Mouse (Mus musculus) gastrocnemius, postnatal 4 days (tissue): ENCODE measurements around the gene Gpr84. TPM values are rescaled to one million over a fixed set of nuclear protein-coding genes. Genes with fewer than 3 reads are reported as not detected.
A peak's percentile ranks its signal among the peaks of the same experiment; 100 is the strongest.

ENCODE experiments used
- DNase-seq, 2 experiments: peaks; one replicate each; pipeline ENCODE4 v3.0.0; 2021 to 2022; ENCODE audit warnings: low spot score in 2 of 2, mixed read lengths in 2 of 2
- total RNA-seq, 2 experiments: library from RNA; stranded (reverse); gene quantifications; 2 replicates each; pipeline ENCODE4 v1.2.3; 2021

Gpr84 gene
- total RNA-seq, 2 experiments from 2014 or later = 0.16 to 0.20 TPM

DNA sequence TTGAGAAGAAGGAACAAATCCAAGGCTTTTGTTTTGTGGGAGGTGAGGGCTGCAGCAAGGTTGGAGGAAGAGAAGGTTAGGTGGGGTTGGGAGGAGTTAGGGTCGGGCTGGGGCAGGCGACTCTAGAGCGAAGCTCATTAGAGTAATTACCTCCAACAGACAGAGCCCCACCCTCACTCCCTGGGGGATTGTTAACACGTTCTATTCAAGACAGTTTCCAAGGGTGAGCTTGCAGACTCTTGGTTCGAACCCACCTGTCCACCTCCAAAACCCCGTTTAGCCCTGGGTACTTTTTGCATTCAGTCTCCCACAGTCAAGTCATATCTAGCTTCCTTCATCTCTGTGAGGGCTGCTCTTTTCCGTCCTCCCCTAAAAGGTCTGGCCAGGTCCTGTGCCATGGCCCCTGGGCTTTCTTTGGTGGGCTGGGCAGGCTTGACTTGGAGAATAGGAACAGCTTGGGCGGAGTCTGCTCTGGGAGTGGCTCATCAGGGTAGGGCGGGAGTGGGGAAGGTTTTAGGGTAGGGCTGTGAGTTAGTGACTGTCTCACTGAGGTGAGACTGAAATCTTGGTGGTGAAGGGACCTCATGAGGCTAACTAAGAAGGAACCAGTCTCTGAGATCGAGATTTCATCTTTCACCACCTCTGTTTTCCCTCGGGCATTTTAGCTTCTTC, 26.7 kb upstream of the Gpr84 start:
- peak in 1 of 2 experiments; percentile 11 for DNase-seq

DNA sequence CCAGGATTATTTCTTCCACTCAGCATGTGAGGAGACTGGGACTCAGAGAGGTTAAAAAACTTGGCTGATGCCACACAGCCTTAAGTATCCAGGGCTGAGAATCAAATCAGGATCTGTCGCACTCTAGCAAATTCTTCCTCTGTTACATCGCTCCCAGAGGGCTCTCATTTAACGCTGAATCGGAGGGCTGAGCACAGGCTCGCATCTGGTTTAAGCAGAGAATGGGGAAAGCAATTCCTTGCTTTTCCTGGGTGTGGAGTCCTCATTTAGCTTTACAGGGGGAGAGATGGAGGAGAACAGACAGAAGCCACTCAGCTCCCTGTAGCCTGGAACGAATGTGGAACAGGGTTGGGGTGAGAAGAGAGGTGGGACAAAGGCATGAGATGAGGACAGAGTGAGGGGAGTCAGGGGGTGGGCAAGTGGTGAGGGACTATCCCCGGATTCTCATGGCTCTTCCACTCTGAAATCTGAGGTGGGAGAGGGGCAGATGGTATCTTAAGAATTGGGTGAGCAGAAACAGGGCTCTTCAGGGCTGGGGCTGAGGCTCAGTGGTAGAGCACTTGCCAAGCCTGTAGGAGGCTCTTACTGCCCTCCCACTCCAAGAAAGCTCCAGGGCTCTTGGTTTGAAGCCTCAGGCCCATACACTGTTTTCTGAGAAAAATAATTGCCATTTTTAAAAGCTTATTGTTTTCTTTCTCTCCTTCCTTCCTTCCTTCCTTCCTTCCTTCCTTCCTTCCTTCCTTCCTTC, 25.2 kb upstream of the Gpr84 start:
- DNase-seq = peak in 1 of 2 experiments; percentile 12

DNA sequence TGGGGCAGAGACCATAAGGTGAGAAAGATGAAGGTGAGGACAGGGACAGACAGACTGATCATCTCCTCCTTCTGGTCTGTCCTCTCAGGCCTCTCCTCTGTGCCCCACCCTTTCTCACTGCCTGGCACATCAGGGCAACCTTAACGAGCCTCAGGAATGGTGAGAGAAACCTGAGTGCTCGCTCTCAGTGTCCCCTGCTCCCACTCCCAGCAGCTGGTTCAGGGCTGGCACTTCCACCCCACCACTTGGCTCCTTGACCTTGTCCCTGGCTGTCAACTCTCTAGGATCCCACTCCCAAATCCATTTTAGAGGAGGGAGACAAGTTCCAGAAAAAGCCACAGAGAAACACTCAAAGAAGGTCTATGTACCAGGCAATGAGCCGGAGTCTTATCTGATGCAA, 24.6 kb upstream of the Gpr84 start:
- peak in 1 of 2 experiments; percentile 15 for DNase-seq

DNA sequence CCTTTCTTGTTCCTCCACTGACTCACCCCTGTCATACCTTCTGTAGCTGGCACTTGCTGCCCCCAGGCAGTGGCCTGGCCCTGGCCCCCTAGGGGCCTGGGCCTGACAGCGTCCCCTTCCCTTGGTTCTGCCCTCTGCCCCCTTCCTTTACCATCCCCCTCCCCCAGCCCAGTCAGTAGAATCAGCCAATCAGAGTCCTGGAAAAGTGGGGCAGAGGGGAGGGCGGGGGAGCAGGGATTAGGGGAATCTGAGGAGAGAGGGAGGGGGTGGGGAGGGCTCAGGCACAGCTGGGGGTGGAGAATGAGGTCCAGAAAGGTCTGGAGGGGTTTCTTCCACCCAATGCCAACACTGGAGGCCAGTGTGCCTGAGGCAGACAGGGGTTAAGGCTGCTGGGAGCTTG, 23.8 kb upstream of the Gpr84 start:
- DNase-seq = no peak

DNA sequence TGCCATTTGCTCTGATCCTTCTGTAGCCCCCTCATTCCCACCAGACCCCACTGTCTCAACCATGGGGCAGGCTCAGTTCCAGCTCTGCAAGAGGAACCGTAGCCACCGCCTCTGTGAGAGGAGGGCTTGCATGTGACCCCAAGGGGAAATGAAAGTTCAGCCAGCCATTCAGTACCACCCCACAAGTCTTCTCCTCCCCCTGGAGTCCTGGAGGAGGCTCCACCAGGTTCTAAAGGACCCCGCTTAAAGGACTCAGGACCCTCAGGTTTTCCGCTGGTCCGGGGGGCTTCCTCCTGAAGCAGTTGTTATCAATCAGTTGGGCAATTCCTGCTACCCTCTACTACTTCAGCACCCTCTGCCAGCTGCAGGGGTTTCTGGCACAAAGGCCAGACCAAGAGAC, 23.3 kb upstream of the Gpr84 start:
- no peak for DNase-seq

DNA sequence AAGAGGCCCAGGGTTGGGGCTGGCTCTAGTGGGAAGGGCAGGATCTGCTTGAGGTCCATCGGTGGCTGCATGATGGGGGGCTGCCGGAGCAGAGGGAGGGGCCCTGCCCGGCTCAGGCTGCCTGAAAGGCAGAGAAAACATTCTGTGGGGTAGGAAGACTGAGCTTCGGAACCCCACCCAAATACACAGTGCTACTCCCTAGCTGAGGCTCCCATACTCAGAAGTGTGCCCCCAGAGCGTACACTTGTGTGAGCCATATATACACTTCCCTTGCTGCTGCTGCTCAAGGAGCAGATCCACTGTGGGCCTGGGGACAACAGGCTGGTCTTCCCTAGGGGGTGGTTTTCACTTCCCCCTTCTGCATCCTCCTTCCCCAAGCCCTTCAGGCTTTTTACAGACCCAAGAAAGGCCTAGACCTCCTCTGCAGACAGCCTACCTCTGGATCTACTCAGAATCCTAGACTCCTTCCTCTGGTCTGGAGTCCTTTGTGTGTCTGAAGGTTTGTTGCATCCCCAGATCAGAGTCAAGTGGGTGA, 22.7 kb upstream of the Gpr84 start:
- no peak for DNase-seq

DNA sequence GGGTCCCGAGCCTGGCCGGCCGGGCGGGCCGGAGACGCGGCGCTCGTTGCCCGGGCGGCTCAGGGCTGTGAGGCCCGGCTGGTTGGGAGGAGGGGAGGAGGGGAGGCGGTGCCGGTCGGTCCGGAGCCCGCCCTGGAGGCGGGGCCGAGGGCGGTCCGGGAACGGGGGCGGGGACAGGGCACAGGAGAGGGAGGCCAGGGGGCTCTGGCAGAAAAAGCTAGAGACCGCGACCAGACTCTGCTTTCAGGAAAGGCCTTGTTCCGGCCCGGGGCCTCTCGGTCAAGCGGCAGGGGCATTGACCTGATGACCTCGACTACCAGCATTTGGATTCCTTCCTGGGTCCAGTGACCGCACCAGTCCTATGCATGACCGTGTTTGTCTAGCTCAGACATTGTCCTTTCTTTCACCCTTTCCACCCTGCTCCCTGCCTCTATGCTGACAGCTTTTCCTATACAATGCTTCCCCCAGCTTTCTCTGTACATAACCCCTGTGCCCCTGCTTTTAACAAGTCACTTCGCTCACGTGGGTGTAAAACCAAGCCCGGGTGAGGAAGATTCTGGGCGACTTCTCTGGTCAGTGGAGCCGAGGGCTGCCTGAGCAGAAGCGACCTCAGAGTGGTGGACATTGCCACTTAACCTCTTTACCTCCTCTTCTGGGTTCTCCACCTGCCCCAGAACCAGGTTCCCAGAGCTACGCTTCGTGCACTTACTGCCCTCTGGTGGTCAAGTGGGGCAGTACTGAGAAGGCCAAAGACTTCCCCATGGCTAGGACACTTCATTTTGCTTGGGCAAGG, 13.2 kb upstream of the Gpr84 start:
- DNase-seq = peak; percentile 84 to 92

DNA sequence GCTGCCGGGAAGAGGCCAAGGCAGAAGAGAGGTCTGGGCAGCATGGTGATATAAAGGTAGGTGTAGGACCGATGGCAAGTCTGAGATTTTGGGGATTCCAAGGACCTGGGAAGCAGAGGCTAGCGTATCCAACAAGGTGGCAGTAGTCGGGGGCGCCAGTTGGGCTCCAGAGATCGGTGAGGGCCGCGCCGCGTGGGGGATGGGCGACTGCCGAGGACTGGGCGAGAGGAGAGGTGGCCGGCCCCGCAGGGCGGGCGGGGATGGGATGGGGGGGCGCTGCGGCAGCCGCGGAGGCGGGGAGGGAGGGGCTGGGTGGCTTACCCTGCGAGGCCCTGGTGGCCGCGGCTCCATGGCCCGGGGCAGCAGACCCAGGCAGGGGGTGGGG, 12.7 kb upstream of the Gpr84 start:
- DNase-seq = peak in 1 of 2 experiments; percentile 69

DNA sequence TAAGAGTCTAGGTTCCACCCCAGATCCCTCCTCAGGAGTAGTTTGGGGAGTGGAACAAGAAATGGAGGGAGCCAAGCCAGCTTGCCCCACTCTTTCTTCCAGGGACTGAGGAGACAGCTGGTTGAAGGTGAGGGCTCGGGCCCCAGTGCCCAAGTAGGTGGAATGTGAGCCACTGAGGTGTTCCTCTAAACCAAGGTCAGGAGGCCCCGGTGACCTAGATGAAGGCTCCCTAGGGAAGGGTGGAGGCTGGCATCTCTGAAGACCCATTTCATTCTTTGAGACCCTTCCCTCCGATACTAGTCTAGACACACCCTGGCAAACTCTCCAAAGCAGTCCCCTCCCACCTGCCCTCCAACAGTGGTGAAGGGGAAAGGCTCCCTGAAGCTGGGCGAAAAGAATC, 12.0 kb upstream of the Gpr84 start:
- DNase-seq = no peak

DNA sequence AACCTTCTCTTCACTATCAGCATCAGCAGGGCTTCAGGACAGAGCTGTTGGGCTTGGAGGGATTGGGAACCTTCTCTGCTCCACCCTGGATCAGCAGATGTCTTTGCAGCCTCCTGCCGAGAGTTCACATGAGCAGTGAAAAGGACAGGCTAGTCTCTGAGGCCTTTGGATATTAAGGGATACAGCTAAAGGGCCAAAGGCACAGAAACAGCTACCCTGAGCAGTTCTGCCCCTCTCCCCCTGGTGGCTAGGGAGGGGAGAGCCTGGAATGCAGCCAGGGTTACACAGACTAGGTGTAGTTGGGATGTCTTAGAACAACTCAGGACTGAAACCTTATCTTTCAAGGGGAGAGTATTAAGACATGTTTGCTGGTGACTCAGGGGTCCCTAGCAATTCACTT, 10.7 kb upstream of the Gpr84 start:
- DNase-seq = no peak

DNA sequence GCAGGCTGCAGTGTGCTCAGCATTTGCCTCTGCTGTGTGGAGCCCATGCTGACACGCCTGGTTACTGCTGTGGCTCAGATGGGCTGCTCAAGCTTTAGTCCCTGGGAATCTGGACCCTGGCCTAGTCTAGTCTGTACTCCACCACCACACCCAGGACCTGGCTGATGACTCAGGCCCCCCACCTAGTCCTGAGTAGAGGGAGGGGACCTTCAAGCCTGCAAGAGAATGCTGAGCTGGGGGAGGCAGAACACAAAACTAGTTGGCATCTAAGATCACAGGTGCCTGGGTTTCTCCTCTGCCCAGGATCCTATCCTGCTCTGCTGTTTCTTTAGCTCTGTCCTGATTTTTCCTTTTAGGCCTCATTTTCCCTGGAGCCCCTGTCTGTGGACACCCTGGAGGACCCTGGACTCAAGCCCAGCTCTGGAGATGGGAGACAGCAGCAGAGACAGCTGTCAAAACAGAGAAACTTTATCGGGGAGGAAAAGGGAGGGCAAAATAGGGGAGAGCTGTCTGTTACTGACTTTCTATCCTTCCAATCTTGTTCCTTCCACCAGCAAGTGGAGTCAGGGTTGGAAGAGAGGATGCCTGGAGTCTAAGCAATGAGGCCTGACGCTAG, 7.9 kb upstream of the Gpr84 start:
- DNase-seq = no peak

DNA sequence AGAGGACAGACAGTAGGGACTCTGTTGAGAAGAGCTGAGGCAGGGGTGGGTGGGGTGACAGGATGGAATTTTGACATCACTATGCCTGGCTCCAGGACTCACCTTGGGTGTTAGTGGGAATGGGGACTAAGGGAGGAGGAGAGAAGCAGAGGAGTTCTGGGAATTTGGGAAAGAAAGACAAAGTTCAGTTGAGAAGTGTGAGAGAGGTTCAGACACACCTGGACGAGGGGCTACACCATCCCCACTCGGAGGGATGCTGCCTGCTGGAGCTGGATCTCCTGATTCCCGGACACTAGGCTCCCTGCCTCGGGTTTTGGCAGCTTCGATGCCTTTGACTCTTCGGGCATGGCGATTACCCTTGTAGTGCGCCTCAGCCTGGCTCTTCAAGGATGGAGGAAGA, 7.3 kb upstream of the Gpr84 start:
- no peak for DNase-seq

DNA sequence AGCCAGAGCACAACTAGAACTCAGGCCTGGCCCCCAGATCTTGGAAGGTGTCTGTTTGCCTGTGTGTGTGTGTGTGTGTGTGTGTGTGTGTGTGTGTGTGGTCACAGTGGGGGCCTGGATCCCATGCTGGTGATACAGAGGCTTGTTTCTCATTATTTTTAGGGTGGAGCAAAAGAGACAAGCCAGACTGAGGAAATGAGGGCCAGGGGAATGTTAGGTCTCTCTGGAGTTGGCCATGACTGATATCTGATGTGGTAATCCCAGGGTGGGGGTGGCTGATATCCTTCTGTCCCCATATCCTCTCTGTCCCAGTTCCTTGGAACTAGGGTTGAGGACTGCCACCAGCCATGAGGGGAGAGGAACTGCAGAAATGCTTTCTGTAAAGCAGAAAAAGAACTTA, 6.7 kb upstream of the Gpr84 start:
- DNase-seq = no peak

DNA sequence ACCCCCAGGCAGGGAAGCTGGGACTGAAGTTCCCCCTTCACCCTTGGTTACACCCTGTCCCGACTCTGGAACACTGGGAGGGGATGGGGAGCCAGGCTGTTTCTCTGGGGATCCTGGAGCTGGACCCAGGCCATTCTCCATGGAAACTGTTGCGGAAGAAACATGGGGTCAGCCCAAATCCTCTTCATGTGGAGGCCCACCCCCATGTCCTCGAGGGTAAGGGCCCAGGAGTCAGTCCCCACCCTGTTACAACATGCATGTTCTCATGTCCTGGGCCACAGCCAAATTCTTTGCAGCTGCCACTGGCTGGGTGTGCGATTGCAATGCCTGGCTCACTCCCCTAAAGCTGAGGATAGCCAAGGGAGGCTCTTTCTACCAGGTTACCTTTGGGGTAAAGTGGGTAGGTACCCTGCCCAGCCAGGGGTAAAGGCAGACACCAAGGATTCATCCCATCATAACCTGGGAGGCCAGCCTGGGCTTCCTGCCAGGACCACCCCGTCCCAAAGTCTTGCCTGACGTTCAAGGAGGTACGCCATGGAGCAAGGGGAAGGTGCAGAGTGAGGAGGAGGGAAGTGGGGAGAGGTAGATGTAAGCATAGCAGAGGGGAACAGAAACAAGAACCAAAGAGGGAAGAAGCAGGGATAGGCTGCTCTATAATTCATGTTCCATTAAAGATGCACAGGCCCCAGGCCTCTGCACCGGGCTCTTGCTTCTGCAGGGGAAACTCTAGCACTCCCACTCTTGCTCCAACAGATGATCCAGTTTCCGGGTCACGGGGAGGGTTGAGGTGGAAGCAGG, 5.8 kb upstream of the Gpr84 start:
- DNase-seq = peak; percentile 53 to 69

DNA sequence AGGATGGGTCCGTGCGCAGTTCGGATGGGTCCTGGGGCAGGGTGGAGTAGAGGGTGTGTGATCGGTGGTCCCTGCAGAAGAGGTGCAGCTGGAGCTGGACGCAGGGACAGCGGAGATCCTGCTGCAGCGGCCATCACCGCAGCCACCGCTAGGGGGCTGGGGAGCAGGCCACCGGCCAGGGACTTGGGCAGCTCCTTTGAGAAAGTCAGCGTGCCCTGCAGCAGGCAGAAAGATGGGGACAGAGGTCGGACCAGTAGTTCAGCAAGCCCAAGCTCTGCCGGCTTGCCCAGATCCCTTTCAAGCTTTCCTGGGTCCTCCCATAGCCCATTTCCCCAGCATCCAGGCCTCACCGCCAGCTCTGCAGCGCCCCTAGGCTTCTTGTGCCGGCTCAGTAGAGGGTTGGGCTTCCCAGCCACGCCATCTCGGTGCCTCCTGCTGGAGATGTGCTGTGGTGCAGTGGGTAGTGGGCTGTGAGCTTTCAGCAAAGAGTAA, 4.6 kb upstream of the Gpr84 start:
- peak; percentile 70 to 84 for DNase-seq

DNA sequence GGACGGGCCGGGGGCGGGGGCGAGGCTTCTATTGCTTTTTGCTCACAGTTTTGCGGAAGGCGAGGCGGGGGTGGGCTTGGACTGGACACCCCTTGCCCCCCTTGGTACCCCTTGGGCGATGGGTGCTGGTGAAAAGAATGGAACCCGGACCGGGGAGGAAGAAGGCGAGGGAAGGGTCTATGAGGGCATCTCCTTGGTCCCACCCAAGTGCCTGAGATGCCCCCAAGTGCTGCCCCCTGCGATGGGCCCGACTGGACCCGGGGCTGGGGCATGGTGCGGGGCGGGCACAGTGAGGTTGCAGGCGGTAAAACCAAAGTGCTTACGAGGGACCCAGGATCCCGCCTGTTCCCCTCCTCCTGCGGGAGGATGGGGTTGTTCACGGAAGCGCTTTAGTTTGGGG, 3.8 kb upstream of the Gpr84 start:
- DNase-seq = no peak

DNA sequence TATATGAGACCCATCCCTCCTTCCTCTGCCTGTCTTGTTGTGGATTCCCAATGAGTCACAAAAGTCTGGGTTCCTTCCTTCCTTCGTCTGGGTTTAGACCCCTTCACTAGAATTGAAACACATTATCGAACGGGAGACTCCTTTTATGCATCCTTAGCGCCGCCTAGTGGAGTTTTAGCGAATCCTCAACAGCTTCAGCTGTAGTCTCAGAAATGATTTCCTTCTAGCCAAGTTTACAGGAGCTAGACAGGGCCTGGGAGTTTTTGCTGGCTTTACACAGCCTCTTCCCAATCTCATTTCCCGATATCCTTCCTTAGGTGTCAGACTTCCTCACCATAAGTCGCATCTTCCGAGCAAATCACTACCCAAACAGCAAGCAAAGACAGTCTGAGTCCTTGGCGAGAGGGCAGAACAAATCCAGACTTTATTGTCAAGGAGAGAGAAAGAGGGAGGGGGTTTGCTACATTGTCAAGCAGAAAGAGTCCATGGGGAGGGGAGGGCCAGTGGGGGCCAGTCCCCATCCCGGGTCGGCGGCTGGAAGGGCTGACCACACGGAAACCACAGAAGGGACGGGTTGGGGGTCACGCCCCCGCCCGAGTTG, 3.2 kb upstream of the Gpr84 start:
- DNase-seq = no peak

DNA sequence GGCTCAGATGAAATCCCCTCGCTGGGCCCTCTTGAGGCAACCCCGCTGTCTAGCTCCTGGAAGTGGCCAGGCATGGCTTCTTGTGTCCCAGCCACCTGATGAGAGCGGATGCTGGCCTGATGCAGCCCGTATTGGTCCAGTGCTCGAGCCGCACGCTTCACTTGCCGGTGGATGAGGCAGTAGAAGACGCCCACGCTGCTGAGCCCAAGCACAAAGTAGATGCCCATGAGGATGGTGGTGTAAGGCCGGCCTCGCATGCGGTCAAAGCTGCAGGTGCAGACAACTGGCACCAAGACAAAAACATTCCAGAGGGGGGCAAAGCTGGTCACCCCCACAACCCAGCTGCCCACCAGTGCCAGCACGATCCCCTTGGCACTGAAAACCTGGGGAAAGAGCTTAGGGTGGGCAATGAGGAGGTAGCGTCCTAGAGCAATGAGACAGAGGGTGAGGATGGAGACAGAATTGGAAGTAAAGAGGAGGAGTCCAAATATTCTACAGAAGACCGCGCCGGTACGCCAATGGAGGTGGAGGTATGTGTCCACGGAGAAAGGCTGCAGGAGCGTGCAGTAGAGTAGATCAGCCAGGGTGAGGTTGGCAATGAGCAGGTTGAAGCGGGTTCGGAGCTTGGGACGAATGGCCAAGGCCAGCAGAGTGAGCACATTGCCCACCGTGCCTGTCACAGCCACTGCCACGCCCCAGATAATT, 1.4 kb downstream of the Gpr84 start:
- DNase-seq = no peak
